Mouse (Mus musculus): ENCODE measurements around the gene Tescl. TPM values are rescaled to one million over a fixed set of nuclear protein-coding genes. Genes with fewer than 3 reads are reported as not detected.

Gene Tescl
- polyA plus RNA-seq, 1 experiment from 2014 or later = not detected

DNA sequence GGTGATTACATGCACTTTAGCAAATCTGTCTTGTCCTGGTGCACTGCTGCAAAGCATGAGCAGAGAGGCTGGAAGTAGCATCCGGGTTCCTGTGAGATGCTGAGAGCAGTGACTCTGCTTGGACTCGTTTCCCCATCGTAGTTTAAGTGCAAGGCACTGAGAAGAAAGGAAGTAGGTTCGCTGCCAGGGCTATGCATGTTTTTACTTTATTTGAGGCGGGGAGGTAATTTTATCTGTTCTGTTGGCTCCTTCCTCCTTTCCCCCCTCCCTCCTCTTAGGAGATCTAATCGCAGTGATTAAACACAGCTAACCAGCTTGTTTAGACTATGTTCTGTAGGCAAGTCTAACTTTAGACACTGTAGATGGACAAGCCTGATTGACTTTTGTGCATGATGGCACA is 14.8 kb downstream of the Tescl start:
- Histone ChIP-seq H3K27ac (ENCODE audit: low read length) (no peak overlapping the region), H3K9ac (ENCODE audit: low read length) (no peak overlapping the region), H3K4me2 (ENCODE audit: low read depth, low read length) (no peak overlapping the region), H3K4me3 (ENCODE audit: low read length) (no peak overlapping the region), H3K27me3 (ENCODE audit: control insufficient read depth, insufficient read depth, low read depth, low read length) (no peaks in the 10 kb centered on the region), H3K4me1 (replicated peaks; ENCODE audit: control insufficient read depth, insufficient read depth, low read length) (peaks cover 5% of the 10 kb centered on the region; the same call in 1 of the 2 replicates), H3K9me3 (ENCODE audit: control insufficient read depth, low read length) (no peaks in the 10 kb centered on the region), H3K36me3 (ENCODE audit: control insufficient read depth, insufficient read depth, low read length) (no peaks in the 10 kb centered on the region)
- 55% methylated on average over 6 of the region's 6 CpGs for WGBS
- no peak for ATAC-seq (ENCODE audit: low read depth)

DNA sequence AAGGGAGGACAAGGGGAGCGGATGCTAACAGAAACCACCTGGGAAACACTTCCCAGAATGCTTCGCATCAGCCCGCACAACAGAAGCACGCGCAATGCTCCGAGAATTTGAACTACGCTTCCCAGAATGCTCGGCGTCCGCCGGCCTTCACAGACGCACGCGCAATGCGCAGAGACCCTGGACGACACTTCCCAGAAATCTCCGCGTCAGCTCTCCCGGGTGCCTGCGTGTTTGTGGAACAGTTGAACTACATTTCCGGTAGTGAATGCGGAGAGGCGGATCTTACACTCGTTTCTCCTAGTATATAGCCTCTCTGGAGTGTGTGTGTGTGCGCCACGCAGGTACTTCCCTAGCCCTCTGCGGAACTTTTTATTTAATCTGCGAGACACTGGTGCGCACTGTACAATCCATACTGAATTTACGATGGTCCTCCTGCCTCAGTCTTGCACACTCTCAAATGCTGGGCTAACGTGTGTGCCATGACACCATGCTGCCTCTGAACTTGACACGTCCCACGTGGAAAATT is 17.1 kb downstream of the Tescl start, which contains the start of gene Zfp94:
Gene Zfp94 (minus strand): TSS at position 100 of the 526 bp plus-strand sequence.
- WGBS = under 1% methylated on average over 33 of the region's 33 CpGs
- Histone ChIP-seq H3K36me3 (ENCODE audit: control insufficient read depth, insufficient read depth, low read length) (no peaks in the 10 kb centered on the region; the same call in none of the 2 replicates), H3K9ac (ENCODE audit: low read length) (peak within 1 kb of the TSS; percentile 90), H3K4me2 (ENCODE audit: low read depth, low read length) (peak within 1 kb of the TSS; percentile 85), H3K9me3 (ENCODE audit: control insufficient read depth, low read length) (no peaks in the 10 kb centered on the region), H3K4me1 (replicated peaks; ENCODE audit: control insufficient read depth, insufficient read depth, low read length) (peaks cover 5% of the 10 kb centered on the region; the same call in 1 of the 2 replicates), H3K27ac (ENCODE audit: low read length) (peak within 1 kb of the TSS; percentile 88), H3K4me3 (ENCODE audit: low read length) (peak within 1 kb of the TSS; percentile 75), H3K27me3 (ENCODE audit: control insufficient read depth, insufficient read depth, low read depth, low read length) (no peaks in the 10 kb centered on the region)
- peak; percentile 97 for ATAC-seq (ENCODE audit: low read depth)

DNA sequence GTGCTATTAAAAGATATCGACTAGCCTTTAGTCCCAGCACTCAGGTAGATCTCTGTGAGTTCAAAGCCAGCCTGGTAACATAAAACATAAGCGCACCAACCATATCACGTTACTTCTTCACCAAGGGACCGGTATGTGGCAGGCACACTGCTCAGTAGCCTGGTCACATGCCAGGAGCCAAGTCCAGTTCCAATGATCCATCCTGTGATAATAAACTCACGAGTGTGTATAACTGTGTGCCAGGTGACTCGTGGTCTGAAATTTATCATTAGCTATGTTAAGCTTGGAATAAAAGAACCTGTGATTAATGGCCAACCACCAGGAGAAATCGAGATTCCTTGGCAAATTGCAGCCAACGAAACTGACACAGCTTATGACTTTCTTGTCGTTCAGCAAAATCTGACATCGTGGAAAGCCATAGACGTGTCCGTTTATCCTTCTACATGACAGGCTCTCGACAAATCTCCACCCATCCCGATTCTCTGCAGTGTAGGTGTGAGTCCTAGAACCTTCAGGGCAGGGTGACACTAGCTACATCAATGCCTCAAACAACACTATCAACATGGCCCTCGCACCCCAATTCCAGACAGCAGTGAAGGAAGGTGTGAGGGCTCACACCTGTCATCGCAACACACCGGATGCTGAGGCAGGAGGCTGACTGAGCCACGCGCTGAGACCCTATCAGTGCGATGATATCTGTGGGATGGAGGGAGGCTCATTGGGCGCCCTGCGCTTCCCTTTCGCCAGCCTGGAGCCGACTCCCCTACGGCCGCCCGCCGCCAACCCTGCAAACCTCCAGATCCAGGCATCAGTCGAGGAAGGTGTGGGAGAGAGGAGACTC is 17.8 kb downstream of the Tescl start:
- WGBS = 21% methylated on average over 29 of the region's 29 CpGs
- Histone ChIP-seq H3K4me2 (ENCODE audit: low read depth, low read length) (peak overlapping the region; percentile 85), H3K27ac (ENCODE audit: low read length) (no peak overlapping the region), H3K4me3 (ENCODE audit: low read length) (peak overlapping the region; percentile 75), H3K9ac (ENCODE audit: low read length) (peak overlapping the region; percentile 90), H3K36me3 (ENCODE audit: control insufficient read depth, insufficient read depth, low read length) (peaks cover 3% of the 10 kb centered on the region), H3K27me3 (ENCODE audit: control insufficient read depth, insufficient read depth, low read depth, low read length) (no peaks in the 10 kb centered on the region), H3K4me1 (replicated peaks; ENCODE audit: control insufficient read depth, insufficient read depth, low read length) (peaks cover 5% of the 10 kb centered on the region; the same call in 1 of the 2 replicates), H3K9me3 (ENCODE audit: control insufficient read depth, low read length) (no peaks in the 10 kb centered on the region)
- no peak for ATAC-seq (ENCODE audit: low read depth)

DNA sequence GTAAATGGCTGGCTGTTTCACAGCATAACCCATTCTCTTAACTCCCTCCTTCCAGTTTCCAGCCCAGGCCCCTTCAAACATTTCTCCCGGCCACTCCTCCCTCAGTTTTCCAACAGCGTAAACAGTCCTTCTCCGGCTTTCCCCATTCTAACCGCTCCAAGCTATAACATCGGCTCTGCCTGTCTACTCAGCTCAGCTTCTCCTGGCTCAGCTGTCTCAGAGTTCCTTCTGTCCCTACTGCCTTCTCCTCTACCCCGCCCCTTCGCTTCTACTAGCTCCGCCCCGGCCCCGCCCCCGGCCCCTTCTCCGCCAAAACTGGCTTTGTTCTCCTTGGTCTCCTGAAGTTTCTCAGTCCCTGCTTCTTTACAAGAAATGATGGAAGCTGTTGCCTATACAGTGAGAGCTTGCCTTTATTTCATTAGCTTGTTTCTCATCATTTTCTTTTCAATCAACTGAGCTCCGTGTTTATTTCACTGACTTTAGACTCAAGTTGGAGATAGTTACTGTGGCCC is 32.9 kb downstream of the Tescl start, which contains the start of gene Zfp61:
Gene Zfp61 (minus strand): TSS at position 462 of the 512 bp plus-strand sequence.
- peak within 1 kb of the TSS; percentile 92 for H3K4me2 ChIP-seq (ENCODE audit: low read depth, low read length)
- H3K27ac ChIP-seq (ENCODE audit: low read length) = peak within 1 kb of the TSS; percentile 66
- H3K27me3 ChIP-seq (ENCODE audit: control insufficient read depth, insufficient read depth, low read depth, low read length) = no peaks in the 10 kb centered on the region
- peak within 1 kb of the TSS; percentile 83 for H3K4me3 ChIP-seq (ENCODE audit: low read length)
- H3K9me3 ChIP-seq (ENCODE audit: control insufficient read depth, low read length) = no peaks in the 10 kb centered on the region
- H3K4me1 ChIP-seq (replicated peaks; ENCODE audit: control insufficient read depth, insufficient read depth, low read length) = peaks cover 10% of the 10 kb centered on the region
- peak; percentile 78 for ATAC-seq (ENCODE audit: low read depth)
- WGBS = 3% methylated on average over 13 of the region's 13 CpGs
- peak within 1 kb of the TSS; percentile 82 for H3K9ac ChIP-seq (ENCODE audit: low read length)
- peaks cover 14% of the 10 kb centered on the region for H3K36me3 ChIP-seq (ENCODE audit: control insufficient read depth, insufficient read depth, low read length)

DNA sequence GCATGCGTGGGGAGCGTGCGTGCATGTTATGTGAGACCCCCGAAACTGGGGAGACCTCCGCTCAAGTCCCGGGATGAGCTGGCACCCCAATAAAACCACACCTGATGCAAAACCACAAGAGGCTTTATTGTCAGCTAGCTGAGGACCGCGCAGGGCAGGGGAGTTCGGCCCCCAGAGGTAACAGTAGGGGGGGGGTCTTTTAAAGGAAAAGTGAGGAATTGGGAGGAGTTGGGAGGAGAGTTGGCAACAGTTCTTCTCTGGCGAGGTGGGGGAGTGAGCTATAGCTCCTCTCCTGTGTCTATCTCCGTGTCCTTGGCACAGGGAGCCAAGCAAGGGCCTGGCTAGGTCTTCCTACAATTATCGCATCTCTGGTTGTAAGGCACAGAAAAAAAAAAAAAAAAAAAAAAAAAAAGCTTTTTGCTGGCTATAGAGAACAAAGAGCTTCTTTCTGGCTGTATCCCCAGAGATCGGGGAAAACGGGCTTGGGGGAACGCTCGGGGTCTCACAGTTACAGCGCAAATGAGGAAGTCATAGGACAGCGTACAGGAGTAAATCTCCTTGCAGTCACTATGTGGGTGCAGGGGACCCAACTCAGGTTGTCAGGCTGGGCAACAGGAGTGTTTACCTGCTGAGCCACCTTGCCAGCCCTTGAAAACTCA is 33.8 kb downstream of the Tescl start:
- Histone ChIP-seq H3K27me3 (ENCODE audit: control insufficient read depth, insufficient read depth, low read depth, low read length) (no peaks in the 10 kb centered on the region), H3K9ac (ENCODE audit: low read length) (peak overlapping the region; percentile 82), H3K36me3 (ENCODE audit: control insufficient read depth, insufficient read depth, low read length) (peaks cover 21% of the 10 kb centered on the region), H3K9me3 (ENCODE audit: control insufficient read depth, low read length) (no peaks in the 10 kb centered on the region), H3K4me3 (ENCODE audit: low read length) (peak overlapping the region; percentile 83), H3K4me2 (ENCODE audit: low read depth, low read length) (peak overlapping the region; percentile 92), H3K4me1 (replicated peaks; ENCODE audit: control insufficient read depth, insufficient read depth, low read length) (peaks cover 10% of the 10 kb centered on the region), H3K27ac (ENCODE audit: low read length) (peak overlapping the region; percentile 53; the same call in 1 of the 2 replicates)
- ATAC-seq (ENCODE audit: low read depth) = peak; percentile 11; the same call in 1 of the 2 replicates
- 2% methylated on average over 18 of the region's 18 CpGs for WGBS

DNA sequence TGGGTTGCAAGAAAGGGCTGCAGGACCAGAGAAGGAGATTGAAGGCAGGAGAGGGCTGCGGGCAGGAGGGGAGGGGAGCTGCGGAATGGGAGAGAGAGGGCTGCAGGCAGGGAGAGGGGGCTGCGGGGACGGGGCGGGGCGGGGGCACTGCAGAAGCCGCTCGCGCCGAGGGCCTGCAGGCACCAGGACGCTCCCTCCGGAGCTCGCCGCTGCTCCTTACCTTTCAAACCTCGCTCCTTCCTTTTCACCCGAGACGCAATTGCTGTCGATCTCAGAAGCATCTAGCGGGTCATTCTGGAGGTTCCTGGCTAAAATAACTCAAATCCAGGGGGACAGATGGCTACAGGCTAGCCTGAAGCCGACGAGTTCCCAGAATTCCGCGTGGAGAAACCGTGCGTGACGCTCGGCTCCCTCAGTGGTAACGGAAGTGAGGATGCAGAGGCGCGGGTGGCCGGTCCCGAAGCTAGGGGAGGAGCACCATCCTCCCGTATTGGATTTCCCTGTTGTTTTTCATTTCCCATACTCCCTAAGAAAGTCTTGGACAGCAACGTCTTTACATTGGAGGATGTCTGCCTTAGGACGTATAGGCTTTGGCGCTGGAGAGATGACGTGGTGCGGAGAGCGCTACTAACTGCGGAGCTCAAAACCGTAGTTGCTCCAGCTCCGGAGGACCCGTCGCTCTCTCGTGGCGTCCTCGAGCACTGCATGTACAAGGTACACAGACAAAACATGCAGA is 34.6 kb downstream of the Tescl start:
- H3K4me1 ChIP-seq (replicated peaks; ENCODE audit: control insufficient read depth, insufficient read depth, low read length) = peaks cover 10% of the 10 kb centered on the region
- WGBS = under 1% methylated on average over 42 of the region's 47 CpGs
- peaks cover 29% of the 10 kb centered on the region for H3K36me3 ChIP-seq (ENCODE audit: control insufficient read depth, insufficient read depth, low read length)
- peak overlapping the region; percentile 92 for H3K27ac ChIP-seq (ENCODE audit: low read length)
- no peaks in the 10 kb centered on the region for H3K9me3 ChIP-seq (ENCODE audit: control insufficient read depth, low read length)
- ATAC-seq (ENCODE audit: low read depth) = peak; percentile 90
- peak overlapping the region; percentile 83 for H3K4me3 ChIP-seq (ENCODE audit: low read length)
- H3K4me2 ChIP-seq (ENCODE audit: low read depth, low read length) = peak overlapping the region; percentile 92
- peak overlapping the region; percentile 82 for H3K9ac ChIP-seq (ENCODE audit: low read length)
- H3K27me3 ChIP-seq (ENCODE audit: control insufficient read depth, insufficient read depth, low read depth, low read length) = no peaks in the 10 kb centered on the region

DNA sequence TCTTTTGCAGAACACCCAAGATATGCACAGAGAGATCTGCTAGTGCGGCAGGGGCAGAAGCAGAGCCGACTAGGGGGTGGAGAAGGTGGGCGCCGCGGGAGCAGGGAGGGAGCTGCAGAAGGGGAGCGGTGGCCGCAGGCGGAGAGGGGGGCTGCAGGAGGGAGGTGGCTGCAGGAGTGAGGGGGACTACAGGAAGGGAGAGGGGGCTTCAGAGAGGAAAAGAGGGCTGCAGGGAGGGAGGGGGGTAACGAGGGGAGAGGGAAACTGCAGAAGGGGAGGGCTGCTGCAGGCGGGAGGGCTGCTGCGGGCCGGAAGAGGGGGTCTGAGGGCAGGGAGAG is 35.1 kb downstream of the Tescl start:
- H3K4me3 ChIP-seq (ENCODE audit: low read length) = peak overlapping the region; percentile 83
- peak; percentile 6 for ATAC-seq (ENCODE audit: low read depth)
- peak overlapping the region; percentile 92 for H3K4me2 ChIP-seq (ENCODE audit: low read depth, low read length)
- H3K27me3 ChIP-seq (ENCODE audit: control insufficient read depth, insufficient read depth, low read depth, low read length) = no peaks in the 10 kb centered on the region
- H3K9me3 ChIP-seq (ENCODE audit: control insufficient read depth, low read length) = no peaks in the 10 kb centered on the region
- peak overlapping the region; percentile 82 for H3K9ac ChIP-seq (ENCODE audit: low read length)
- H3K4me1 ChIP-seq (replicated peaks; ENCODE audit: control insufficient read depth, insufficient read depth, low read length) = peaks cover 10% of the 10 kb centered on the region
- peaks cover 34% of the 10 kb centered on the region for H3K36me3 ChIP-seq (ENCODE audit: control insufficient read depth, insufficient read depth, low read length)
- WGBS = 0% methylated on average over 11 of the region's 12 CpGs
- peak overlapping the region; percentile 92; the same call in 1 of the 2 replicates for H3K27ac ChIP-seq (ENCODE audit: low read length)

DNA sequence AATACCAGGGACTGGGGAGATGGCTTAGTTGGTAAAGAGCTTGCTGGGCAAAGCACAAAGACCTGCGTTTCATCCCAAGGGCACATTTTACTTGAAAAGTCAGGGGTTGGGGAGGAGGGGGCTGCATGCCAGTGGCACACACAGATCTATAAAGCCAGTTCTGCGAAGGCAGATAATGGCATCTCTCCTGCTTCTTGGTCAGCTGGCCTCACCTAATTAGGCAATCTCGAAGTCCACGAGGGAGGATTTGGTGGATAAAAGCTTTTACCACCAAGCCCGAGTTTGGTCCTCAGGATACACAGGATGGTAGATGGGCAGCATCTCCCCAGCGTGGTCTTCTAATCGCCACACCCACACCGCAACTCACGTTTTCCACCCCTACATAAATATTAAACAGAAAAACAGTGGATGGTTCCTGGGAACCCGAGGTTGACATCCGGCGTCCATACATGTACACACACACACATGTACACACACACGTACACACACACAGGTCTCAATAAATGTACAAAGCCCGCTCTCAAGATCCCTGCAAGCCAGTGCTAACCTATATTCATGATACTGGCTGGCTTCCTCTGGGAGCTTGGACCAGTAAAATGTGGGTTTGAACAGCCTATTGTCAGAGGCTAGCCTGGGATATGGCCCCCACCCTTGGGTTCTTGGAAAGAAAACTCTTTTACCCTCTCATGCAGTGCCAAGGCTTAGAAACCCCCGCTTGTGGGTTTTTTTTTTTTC is 36.2 kb downstream of the Tescl start:
- no peak overlapping the region for H3K4me3 ChIP-seq (ENCODE audit: low read length)

More for the DNA sequence above, 36.2 kb downstream of the Tescl start:
- peaks cover 10% of the 10 kb centered on the region for H3K4me1 ChIP-seq (replicated peaks; ENCODE audit: control insufficient read depth, insufficient read depth, low read length)
- H3K27me3 ChIP-seq (ENCODE audit: control insufficient read depth, insufficient read depth, low read depth, low read length) = no peaks in the 10 kb centered on the region
- 0 out of 2 replicates have a peak overlapping the region, but pooled peaks have one; percentile 82 for H3K9ac ChIP-seq (ENCODE audit: low read length)
- no peak for ATAC-seq (ENCODE audit: low read depth)
- no peak overlapping the region for H3K27ac ChIP-seq (ENCODE audit: low read length)
- no peak overlapping the region for H3K4me2 ChIP-seq (ENCODE audit: low read depth, low read length)
- peaks cover 37% of the 10 kb centered on the region for H3K36me3 ChIP-seq (ENCODE audit: control insufficient read depth, insufficient read depth, low read length)
- 90% methylated on average over 15 of the region's 15 CpGs for WGBS
- no peaks in the 10 kb centered on the region for H3K9me3 ChIP-seq (ENCODE audit: control insufficient read depth, low read length)
